Mouse (Mus musculus) cerebellum, postnatal 36 days (tissue): Measurements from ENCODE around the gene Mrpl53.
A peak's percentile ranks its signal among the peaks of the same experiment; 100 is the strongest.

Experiments
- DNase-seq, 2 experiments: peaks; one replicate each; pipeline ENCODE4 v3.0.0; 2021 to 2022; ENCODE audit warnings: mixed read lengths in 2 of 2

Gene Mrpl53

GRCm38 (mm10) chr6:83122961-83123360 is 14.1 kb downstream of the Mrpl53 start:
- no peak for DNase-seq

DNA sequence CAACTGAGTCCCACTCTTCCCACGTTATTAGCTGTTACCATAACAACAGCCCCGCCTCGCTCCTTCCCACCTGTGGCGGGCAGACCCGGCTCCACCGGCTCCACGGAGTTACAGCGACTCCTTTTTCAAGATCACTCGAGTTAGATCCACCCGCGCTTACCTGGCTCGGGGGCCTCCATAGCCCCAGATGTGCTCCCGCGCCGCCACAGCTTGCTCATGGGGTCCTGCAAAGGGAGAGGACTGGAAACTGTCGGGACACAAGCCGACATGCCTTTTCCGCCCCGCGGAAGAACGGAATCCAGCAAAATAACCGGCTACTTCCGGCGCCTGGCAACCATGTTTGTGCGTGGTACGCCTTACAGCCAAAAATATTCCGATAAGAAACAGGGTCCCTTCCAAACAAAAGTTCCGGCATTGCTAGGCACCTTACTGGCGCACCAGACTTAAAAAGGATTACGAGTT is 16.0 kb downstream of the Mrpl53 start:
- DNase-seq = peak; percentile 85 to 87

DNA sequence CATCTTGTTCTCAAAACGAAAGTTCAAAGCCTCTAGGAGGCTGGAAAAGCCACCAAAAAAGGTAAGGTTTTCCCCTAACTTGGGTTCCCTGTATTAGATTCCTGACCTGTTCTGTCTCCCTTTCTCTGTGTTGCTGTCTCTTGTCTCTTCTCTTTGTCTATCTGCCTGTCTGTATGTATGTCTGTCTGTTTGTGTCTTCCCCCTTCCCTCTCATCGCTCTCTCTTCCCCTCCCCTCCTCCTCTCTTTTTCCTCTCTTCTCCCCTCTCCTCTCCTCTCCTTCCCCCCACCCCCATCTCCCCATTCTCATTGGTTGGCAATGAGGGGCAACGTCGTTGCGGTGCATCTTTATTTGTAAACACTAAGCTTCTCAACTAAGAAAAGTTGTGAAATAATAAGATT is 16.5 kb downstream of the Mrpl53 start, which contains the start of gene Ino80b:
Ino80b (minus strand) TSS at position 101 of the 400 bp plus-strand sequence.
- no peak for DNase-seq

- no peak for DNase-seq
These were observed 18.6 kb downstream of the Mrpl53 start for GRCm38 (mm10) chr6:83127419-83127818.

DNA sequence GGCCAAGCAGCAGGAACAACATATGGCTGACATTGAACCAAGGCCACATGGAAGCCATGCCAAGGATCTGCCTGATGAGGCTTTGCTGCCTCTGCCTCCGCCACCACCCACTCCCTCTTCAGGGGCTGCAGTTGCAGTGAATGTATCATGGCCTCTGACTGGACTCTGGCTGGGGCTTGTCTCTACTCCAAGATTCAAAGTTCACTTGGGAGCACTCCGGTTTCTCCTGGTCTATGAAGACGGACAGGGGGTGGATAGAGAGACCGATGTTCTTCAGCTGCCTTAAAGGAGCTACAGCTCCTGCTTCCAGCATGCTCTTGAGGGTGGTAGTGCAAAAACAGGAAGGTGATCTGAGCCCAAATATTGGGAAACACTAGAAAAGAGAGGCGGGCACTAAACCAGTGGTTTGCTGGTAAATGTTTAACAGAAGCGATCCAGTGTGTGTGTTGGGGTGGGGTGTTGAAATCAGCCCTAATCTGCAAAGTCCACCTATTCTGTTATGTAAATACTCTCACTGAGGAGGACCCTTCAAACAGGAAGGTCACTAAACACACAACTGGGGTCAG is 22.7 kb downstream of the Mrpl53 start:
- no peak for DNase-seq

DNA sequence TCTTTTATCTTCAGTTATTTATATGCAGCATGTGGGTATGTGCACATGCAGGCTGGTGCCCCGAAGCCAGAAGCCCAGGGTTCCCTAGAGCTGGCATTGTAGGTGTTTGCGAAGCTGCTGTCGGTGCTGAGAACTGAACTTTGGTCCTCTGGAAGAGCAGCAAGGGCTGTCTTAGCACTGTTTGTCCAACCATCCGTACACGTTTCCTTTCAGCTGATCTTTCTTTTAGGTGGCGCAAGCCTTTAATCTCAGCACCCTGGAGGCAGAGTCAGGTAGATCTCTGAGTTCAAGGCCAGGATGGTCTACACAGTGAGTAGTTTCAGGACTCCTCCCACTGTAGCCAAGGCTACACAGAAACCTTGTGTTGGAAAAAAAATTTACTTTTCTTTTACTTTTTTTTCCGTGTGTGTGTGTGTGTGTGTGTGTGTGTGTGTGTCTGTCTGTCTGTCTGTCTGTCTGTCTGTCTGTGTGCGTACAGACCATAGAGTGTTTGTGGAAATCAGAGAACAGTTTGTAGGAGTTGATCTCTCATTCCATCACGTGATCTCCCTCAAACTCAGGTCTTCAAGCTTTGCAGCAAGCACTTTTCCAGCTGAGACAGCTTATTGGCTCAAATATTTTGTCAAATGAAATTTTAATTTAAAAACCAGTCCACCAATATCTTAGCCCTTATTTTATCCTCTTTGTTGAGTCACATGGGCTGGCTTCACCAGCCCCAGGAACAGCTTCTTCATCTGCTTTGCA is 23.5 kb downstream of the Mrpl53 start:
- DNase-seq = no peak

- DNase-seq = no peak
These were observed 25.4 kb downstream of the Mrpl53 start for GRCm38 (mm10) chr6:83134226-83134625.

DNA sequence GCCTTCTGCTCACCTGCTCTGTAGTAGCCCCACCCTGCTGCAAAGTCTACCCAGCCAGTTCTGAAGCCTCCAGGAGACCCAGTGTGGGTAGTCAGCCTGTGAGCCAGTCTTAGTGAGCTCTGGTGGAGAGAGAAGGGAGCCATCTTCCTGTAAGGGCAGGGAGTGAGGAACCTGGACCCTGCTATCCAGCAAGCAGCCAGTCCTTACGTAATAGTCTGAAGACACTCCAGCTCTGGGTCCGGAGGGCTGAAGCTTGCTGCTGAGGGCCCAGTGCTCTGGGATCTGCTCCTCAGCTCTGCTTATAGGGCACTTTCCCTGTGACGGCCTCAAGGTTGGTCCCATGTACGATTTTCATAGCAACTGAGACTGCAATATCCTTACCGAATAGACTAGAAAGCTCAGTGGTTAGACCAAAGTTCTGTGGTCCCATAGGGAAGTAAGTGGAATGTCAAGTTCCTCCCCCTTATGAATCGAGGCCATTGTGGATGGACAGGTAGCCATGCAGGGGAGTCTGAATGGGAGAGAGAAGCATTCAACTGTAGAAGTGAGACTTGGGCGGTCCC is 26.2 kb downstream of the Mrpl53 start, which contains the start of gene Rtkn:
Rtkn (plus strand) TSS at position 513 of the 563 bp plus-strand sequence.
- DNase-seq = no peak

- DNase-seq = no peak
These were observed 26.8 kb downstream of the Mrpl53 start for GRCm38 (mm10) chr6:83135571-83136161.

- DNase-seq = no peak
These were observed 27.5 kb downstream of the Mrpl53 start for GRCm38 (mm10) chr6:83136291-83136880.

DNA sequence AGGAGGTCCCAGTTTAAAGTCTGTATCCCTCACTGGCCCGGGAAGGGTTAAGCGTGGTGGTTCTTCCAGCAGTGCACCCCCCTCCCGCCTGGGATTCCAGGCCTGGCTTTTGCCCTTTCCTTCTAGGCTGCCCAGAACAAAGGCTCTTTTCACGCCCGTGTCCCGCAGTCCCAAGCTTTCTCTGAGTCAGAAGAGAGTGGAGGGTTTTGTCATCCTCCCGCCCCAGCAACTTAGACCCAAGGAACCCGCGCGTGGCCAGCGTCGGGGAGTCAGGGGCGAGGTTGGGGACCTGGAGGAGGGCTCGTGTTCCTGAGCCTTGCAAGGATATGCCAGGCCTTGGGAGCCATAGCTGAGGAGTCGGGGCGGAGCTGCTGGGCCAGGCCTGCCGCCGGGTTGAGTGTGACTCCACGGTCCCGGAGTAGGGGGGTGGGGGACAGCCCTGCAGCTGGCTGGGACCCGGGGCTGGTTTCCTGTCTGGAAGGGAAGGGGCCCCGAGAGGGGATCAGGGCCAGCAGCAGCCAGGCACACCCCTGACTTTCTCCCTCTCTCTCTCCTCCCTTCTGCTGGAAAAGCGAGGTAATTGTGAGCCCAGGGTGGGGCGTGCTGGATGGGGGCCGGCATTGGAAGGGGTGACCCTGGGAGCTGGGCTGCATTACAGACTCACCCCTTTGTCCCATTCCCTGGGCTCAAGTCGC is 28.2 kb downstream of the Mrpl53 start:
- DNase-seq = no peak

GRCm38 (mm10) chr6:83137576-83137950 is 28.7 kb downstream of the Mrpl53 start:
- peak in 1 of 2 experiments; percentile 41 for DNase-seq

- no peak for DNase-seq
These were observed 29.2 kb downstream of the Mrpl53 start for GRCm38 (mm10) chr6:83138056-83138455.

- no peak for DNase-seq
These were observed 31.2 kb downstream of the Mrpl53 start for GRCm38 (mm10) chr6:83140044-83140443.

DNA sequence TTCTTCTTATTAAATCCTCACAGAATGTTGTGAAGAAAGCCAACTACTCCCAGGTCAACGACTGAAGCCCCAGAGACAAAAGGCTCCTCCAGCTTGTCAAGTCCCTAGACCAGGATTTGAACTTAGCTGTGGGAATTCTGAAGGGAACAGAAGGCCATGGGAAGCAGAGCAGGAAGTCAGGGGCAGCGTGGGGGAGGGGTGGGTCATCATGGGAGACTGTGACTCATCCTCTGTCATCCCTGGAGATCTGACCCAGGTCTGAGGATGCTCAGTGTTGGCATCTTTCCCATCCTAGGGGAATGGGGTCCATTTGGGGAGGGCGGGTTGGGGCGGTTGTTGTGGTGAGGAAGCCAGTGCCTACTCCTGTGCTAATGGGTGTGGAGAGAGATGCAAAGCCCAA is 32.8 kb downstream of the Mrpl53 start:
- DNase-seq = no peak

DNA sequence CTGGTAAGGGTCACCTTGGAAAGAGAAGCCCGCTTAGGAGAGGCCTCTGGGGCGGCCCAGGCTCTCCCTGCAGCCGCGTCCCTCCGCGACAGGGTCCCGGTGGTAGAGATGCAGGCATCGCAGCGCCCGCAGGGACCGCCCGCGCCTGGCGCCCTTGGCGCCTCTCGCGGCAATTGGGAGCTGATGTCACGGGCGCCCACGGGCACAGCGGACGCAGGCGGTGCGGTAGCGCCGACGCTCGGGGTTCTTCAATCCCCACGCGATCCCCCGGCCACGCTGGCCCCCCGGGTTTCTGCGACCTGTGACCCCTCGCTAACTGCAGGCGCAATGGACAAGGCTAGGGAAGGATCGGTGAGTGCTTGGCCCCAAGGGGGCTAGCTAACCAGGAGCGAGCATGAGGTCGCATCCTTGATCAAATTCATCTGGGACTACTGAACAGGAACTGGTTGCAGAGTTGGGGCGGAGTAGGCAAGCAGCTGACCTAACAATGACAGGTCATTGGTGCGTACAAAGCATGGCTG is 33.4 kb downstream of the Mrpl53 start:
- DNase-seq = peak in 1 of 2 experiments; percentile 25

DNA sequence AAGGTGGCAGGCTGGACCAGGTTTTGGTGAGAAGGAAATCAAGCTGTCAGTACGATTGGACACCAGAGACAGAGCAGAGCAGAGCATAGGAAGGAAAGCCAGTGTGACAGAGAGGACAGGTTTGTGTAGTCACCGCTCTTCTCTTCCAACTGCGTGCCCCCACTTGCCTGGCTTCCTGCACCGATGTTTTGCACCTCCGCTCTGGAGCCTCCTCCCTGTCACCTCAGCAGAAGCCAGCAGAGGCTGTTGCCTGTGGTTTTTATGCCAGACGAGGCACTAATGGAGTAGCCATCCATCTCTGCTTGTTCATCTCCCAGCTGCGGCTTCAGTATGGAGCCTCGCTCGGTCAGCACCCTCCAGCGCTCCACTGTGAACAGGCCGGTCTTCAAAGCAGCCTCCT is 34.0 kb downstream of the Mrpl53 start:
- DNase-seq = no peak

- DNase-seq = no peak
These were observed 36.4 kb downstream of the Mrpl53 start for GRCm38 (mm10) chr6:83145209-83145608.

GRCm38 (mm10) chr6:83145805-83146204 is 37.0 kb downstream of the Mrpl53 start:
- DNase-seq = no peak

GRCm38 (mm10) chr6:83147280-83147679 is 38.4 kb downstream of the Mrpl53 start:
- no peak for DNase-seq

GRCm38 (mm10) chr6:83151721-83152120 is 42.9 kb downstream of the Mrpl53 start:
- DNase-seq = no peak

GRCm38 (mm10) chr6:83153038-83153437 is 44.2 kb downstream of the Mrpl53 start:
- DNase-seq = no peak
